Mouse (Mus musculus): ENCODE results near the gene 1700007K13Rik. TPM values are rescaled to one million over a fixed set of nuclear protein-coding genes. Genes with fewer than 3 reads are reported as not detected.
"Not testable (repeated sequence)": the region's sequence is repeated elsewhere in the genome, so short reads cannot be mapped to it uniquely, and the experiment has no call there.

1700007K13Rik gene
- total RNA-seq (2021) = 1 to 10 TPM; 2.1 to 2.6 TPM

GRCm38 (mm10) chr2:28465836-28466518 is at the start of gene 1700007K13Rik:
TSS of gene 1700007K13Rik (minus strand) at chr2:28466332.
- intact Hi-C loops (cut with DNase I) = no loop called here
- peak; percentile 58 for DNase-seq

DNA sequence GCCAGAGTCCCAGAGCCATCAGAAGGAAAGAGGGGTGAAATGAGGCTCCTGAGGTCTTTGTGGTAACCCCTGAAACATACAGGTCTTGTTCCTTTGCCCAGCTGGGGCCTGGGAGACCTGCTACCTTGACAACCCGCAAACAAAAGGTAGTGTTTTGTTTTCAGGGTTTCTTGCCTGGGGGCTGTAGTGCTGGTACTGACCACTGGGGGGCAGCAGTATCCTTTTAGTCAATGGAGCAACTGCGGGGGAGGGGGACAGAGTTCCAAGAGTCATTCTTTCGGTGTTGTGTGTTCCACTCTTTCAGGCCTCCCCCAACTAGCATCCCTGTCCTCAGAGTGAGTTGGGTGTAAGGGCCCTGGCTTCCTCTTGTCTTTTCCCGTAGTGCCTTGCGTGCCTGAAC is 48.4 kb upstream of the 1700007K13Rik start:
- intact Hi-C loops (cut with DNase I) = loop anchor here (5.0 kb wide), 1 partner anchor 33 kb away; no protein-coding TSS in a partner anchor

GRCm38 (mm10) chr2:28513431-28514370 is 47.6 kb upstream of the 1700007K13Rik start:
- DNase-seq = peak; percentile 53

More for the DNA sequence above, 48.4 kb upstream of the 1700007K13Rik start:
- peak; percentile 91 for DNase-seq

DNA sequence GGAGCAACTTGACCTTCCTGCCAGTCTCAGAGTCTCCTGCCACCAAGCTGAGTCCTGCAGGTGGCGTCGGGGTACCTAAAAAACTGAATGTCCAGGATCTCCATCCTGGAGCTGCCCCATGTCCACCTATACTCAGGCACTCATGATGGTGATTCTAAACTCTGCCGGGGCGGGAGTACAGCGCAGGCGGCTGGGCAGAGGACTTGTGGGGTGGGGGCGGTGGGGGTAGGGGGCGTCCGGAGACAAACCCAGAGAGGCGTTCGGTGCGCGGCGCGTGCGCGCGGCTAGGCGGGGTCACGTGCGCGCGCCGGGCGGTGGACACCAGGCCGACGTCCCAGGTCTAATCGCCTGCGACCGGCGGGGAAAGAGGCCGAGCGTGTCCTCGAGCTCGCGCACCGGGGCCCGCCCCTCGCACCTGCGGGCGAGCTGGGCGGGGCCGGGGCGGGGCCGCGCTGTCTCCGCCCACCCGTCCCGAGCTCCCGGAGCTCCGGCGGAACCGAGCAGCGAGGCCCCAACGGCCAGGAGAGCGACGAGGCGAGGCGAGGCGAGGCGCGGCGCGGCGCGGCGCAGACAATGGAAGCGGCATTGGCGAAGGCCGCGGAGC is 46.8 kb upstream of the 1700007K13Rik start, which contains the start of gene Ralgds:
Ralgds (plus strand) TSS at position 328 of the 604 bp plus-strand sequence.
- intact Hi-C loops (cut with DNase I) = loop anchor here (5.0 kb wide), 1 partner anchor 34 kb away; no protein-coding TSS in a partner anchor
- peak; percentile 75 for DNase-seq

More at GRCm38 (mm10) chr2:28513431-28514370, 47.6 kb upstream of the 1700007K13Rik start:
- intact Hi-C loops (cut with DNase I) = loop anchor here (5.0 kb wide), 1 partner anchor 34 kb away; no protein-coding TSS in a partner anchor

GRCm38 (mm10) chr2:28511600-28511999 is 45.5 kb upstream of the 1700007K13Rik start:
- intact Hi-C loops (cut with DNase I) = loop anchor here (5.0 kb wide), 1 partner anchor 36 kb away; no protein-coding TSS in a partner anchor
- not testable (repeated sequence) for DNase-seq

- intact Hi-C loops (cut with DNase I) = no loop called here
- no peak for DNase-seq
Observed at GRCm38 (mm10) chr2:28506291-28506690, 40.2 kb upstream of the 1700007K13Rik start.

DNA sequence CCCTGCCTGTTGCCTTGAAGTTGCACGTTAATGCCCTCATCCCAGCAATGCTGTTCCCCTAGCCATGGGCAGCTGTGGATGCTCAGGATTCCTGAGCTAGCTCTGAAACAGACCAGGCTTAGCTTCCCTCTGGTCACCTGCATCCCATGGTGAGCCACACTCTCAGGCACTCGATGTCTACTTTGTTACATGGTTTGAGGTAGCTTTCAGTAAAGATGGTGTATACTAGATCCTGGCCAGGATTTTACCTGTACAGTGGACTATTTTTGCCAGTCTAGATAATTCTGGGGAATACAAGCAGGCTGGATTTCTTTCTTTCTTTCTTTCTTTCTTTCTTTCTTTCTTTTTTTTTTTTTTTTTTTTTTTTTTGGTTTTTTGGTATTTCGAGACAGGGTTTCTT is 39.7 kb upstream of the 1700007K13Rik start, which contains the start of gene Gm10134:
Gm10134 (plus strand) TSS at position 301 of the 400 bp plus-strand sequence.
- no peak for DNase-seq

DNA sequence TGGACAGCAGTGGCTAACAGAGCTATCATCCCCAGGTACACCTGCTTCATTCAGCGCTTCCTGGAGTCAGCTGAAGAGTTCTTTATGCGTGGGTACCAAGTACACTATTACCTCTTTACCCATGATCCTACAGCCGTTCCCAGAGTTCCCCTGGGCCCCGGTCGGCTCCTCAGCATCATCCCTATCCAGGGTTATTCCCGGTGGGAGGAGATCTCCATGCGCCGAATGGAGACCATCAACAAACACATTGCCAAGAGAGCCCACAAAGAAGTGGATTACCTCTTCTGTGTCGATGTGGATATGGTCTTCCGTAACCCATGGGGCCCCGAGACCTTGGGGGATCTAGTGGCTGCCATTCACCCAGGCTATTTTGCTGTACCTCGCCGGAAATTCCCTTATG is 38.5 kb upstream of the 1700007K13Rik start:
- no peak for DNase-seq
- intact Hi-C loops (cut with DNase I) = no loop called here

More for the DNA sequence above, 39.7 kb upstream of the 1700007K13Rik start, which contains the start of gene Gm10134:
- intact Hi-C loops (cut with DNase I) = no loop called here

- DNase-seq = no peak
- intact Hi-C loops (cut with DNase I) = no loop called here
Observed at GRCm38 (mm10) chr2:28502987-28503386, 36.9 kb upstream of the 1700007K13Rik start.

GRCm38 (mm10) chr2:28498431-28498830 is 32.3 kb upstream of the 1700007K13Rik start:
- no peak for DNase-seq
- intact Hi-C loops (cut with DNase I) = no loop called here

- DNase-seq = no peak
- intact Hi-C loops (cut with DNase I) = no loop called here
Observed at GRCm38 (mm10) chr2:28497561-28497960, 31.4 kb upstream of the 1700007K13Rik start.

DNA sequence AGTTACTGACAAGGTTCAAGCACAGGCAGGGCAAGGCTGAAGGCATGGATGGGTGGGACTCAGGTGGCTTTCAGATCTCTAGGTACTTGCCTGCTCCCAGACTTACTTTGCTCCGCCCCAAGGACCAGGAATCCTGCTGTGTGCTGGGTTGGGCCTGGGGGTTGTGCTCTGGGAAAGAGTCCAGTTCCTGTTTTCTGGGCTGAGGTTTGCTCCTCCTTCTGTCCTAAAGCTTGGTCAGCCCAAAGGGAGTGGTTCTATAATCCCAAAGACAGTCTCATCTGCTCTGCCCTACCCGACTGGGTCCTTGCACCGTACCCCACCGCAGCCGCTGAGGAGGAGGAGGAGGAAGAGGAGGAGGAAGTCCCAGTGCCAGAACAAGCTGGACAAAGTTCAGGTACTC is 30.5 kb upstream of the 1700007K13Rik start, which contains the start of gene Gbgt1:
Gbgt1 (plus strand) TSS at position 221 of the 400 bp plus-strand sequence.
- intact Hi-C loops (cut with DNase I) = no loop called here
- no peak for DNase-seq

DNA sequence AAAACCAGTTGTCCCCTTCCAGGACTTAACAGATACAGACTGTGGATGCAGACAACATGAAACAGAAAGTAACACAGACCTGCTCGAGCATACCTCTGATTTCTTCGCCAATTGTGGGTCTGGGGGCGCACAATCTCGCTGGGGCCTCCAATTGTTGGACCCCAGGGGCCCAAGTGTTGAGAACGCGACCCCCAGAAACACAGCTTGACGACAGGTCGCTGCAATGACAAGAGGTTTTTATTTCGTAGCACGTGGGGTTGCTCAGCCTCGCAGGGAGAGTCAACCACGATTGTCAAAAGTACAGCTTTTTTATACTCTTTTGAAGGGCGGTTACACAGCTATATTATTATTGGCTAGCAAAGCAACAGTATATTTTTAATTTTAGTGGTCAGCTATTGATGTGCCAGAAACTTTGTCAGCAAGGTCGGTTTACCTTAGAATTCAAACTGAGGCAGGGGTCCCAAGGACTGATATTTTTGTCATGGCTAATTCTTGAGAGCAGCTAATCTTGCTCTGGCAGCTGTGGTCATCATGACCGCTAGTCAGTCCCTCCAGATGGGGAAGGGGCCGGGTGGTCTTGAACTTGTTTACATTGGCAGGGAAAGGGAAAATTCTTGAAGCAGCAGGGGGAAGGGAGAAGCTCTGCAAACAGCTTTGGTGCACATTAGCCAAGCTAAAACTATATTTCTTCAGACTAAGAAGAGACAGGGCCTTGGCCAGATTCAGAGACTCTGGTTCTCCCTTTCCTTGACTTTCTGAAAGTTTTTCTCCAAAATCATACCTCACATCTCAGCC is 29.9 kb upstream of the 1700007K13Rik start:
- no peak for DNase-seq
- intact Hi-C loops (cut with DNase I) = no loop called here

GRCm38 (mm10) chr2:28495207-28495756 is 29.1 kb upstream of the 1700007K13Rik start:
- intact Hi-C loops (cut with DNase I) = no loop called here
- no peak for DNase-seq

GRCm38 (mm10) chr2:28494521-28494920 is 28.4 kb upstream of the 1700007K13Rik start:
- intact Hi-C loops (cut with DNase I) = no loop called here

GRCm38 (mm10) chr2:28483861-28484260 is 17.7 kb upstream of the 1700007K13Rik start:
- intact Hi-C loops (cut with DNase I) = loop anchor here (5.0 kb wide), 1 partner anchor 1492 kb away; no protein-coding TSS in a partner anchor
- no peak for DNase-seq

More at GRCm38 (mm10) chr2:28494521-28494920, 28.4 kb upstream of the 1700007K13Rik start:
- DNase-seq = no peak

DNA sequence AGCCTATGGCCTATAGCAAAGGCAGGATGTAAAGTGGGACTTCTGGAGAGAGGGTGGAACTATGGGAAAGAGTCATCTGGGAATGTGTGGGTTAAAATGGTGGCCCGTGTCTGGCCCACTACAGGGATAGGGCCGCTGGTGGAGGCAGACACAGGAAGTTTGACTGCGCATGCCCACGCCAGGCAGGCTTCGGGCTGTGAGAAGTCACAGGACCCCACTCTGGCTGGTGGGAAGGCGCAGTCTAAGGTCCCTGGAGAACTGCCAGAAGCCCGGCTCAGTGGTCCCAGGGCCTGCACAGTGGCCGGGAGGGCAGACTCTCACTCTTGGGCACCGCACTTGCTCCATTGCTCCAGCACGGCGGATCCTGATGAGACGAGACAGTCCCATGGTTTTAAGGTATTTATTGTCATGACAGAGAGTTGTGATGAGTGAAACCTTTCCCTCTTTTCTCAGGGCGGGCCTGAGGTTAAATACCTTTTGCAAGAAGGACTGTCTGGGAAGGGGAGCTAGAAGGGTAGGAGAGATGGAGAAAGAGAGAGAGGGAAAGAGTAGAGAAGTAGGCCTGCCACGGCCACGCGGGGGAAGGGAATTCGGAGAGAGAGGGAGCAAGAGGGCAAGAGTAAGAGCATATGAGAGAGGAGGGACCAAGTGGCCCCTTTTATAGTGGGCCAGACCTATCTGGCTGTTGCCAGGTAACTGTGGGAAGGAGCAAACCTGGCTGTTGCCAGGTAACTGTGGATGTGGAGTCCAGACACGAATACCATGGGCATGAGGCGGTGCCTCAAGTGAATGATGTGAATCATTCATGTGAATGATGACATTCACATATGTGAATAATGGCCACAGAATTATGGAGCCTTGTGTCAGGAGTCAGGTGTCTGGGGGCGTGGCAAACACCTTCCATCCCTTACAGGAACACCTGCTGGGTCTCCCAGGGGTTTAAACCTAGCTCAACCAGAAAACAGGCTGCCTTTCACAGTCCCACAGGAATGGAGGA is 13.4 kb upstream of the 1700007K13Rik start:
- no peak for DNase-seq
- intact Hi-C loops (cut with DNase I) = loop anchor here (5.0 kb wide), 1 partner anchor 1487 kb away; no protein-coding TSS in a partner anchor

GRCm38 (mm10) chr2:28477993-28478392 is 11.9 kb upstream of the 1700007K13Rik start:
- DNase-seq; intact Hi-C loops (cut with DNase I): not testable (repeated sequence)

Measured in left cerebral cortex, postnatal 4 days (tissue).